Mouse (Mus musculus) adipocyte (in vitro differentiated cells): ENCODE results near the gene Myoc.

Experiments used
- DNase-seq: peaks from one replicate; pipeline ENCODE4 v3.0.0-alpha.2; 2016; ENCODE audit warnings: low spot score

The Myoc gene

DNA sequence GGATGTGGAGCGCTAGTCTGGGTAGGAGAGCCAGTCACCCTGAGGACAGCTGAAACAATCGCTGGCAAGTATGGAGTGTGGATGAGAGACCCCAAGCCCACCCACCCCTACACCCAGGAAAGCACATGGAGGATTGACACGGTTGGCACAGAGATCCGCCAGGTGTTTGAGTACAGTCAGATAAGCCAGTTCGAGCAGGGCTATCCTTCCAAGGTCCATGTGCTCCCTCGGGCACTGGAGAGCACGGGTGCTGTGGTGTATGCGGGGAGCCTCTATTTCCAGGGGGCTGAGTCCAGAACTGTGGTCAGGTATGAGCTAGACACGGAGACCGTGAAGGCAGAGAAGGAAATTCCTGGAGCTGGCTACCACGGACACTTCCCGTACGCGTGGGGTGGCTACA, 9.5 kb downstream of the Myoc start:
- no peak for DNase-seq

DNA sequence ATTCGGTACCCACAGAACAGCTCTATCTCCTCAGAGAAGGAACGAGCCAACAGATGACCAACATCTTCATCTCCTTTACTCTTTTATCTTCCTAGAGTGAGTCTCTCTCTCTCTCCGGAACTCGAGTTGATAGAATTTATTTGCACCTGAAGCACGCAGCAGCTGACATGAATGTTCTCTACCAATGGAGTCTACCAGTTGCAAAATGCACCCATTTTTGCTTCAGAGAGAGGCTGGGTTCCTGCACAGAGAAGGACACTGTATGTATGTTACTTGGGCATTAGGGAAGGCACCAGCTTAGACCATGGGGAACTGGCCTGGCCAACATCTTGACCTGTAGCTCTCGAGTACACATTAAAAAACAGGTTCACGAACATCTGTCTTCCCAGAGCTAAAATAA, 19.2 kb downstream of the Myoc start, which contains the start of gene Myocos:
Myocos (minus strand) TSS at position 101 of the 400 bp plus-strand sequence.
- DNase-seq, result no peak

DNA sequence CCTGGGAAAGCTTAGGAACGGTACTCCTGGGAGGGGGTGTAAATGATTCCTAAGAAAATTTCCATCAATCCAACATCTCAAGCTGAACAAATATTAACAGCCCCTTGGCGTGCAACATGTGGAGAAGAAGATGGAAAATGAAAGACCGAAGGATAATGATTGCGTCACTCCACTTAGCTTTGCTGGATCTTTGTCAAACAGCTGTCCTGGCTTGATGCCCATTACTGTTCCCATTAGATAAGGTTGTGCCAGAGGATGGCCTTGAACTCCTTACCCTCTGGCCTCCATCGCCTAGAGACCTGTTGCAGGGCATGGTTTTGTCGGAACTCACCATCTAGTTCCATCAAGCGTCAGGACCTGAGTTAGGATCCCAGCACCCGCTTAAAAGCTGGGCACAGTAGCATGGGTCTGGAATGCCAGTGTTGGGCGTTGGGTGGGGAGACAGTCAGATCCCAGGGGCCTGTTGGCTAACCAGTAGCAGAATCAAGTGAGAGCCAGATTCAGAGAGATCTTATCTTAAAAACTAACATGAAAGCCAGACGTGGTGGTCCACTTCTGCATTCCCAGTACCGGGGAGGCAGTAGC, 21.4 kb downstream of the Myoc start:
- peak; percentile 70 for DNase-seq

DNA sequence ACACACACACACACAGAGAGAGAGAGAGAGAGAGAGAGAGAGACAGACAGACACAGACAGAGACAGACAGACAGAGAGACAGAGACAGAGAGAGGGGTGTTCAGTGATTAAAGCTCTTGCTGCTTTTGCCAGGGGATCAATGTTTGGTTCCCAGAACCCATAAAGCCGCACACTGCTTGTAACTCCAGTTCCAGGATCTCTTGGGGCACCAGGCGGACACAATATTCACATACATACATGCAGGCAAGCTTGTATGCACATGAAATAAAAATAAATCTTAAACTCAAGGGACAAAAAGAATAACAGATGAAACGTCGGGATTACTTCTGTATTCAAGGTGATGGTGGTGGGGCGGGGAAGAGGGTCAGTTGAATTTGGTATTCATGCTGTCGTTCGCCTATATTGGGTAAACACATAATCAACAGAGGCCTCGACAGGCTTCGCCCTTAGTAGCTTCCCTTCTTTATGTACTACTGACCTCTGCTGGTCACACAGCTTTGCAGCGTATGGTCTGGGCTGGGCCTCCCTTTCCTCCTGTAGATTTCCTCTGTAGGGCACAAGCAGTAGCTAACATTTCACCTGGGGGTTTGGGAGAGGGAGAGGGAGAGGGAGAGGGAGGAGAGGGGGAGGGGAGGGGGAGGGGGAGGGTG, 26.0 kb downstream of the Myoc start:
- peak; percentile 89 for DNase-seq

DNA sequence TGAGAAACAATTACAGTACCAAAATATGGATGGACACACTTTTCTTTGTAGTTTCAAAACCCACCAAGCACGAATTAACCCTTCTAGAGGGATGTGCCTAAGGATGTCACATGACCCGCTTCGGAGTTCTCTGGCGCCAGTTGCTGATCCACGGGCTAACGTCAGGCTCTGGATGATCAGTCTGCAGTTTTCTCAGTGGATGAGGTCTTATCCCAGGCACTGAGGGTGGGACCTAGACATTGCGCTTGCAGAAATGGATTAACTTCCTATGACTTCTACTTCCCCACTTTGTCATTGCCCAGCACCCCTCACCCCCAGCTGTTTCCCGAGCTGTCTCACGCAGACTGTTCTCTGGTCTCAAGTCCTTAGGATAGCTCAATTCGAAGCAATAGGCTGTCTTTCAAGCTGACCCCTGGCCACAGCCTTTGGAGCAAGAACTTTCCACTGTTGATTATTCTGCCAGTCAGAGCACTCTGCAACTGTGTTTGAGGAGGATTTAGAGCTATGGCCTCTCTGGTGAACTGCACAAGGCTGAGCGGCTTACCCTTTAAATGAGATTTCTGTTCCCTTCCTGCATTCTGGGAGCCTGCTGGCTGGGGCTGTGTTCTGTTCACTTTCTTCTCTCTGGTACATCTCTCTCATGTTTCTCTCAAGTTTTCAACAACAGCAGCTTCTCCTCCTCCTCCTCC, 26.7 kb downstream of the Myoc start:
- peak; percentile 39 for DNase-seq

DNA sequence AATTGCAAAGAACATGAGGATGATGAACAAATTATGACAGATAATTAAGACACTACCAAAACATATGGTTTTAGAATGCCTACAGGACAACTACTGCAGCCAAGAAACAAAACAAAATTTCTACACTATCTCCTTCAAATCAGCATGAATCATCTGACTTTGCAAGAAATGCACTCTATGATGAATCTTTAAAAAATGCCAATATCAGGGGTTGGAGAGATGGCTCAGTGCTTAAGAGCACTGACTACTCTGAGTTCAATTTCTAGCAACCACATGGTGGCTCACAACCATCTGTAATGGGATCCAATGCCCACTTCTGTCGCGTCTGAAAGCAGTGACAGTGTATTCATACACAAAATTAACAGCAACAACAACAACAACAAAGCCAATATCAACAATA, 54.8 kb downstream of the Myoc start:
- DNase-seq, result no peak

DNA sequence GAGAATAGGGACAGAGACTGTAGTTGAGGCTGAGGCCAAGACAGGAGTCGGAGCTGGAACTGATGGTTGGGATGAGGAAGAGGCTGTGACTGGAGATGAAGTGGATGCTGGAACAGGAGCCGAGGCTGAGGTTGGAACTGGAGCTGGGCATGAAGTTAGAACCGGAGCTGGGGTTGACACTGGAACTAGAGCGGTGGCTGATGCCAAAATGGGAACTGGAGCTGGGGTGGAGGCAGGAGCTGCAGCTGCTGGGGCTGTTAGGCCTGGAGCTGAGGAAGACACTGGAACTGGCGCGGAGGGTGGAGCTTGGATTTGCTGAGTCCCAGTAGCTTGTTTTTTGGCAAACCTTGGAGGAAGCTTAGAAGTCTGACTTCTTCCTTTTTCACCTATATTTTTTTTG, 58.9 kb downstream of the Myoc start:
- no peak for DNase-seq
